Mouse (Mus musculus) gastrocnemius, postnatal 10 days (tissue): ENCODE measurements around the gene Pdcd2l. TPM values are rescaled to one million over a fixed set of nuclear protein-coding genes. Genes with fewer than 3 reads are reported as not detected.

ENCODE experiments used
- DNase-seq: peaks from one replicate; pipeline ENCODE4 v3.0.0; 2021; ENCODE audit warnings: mixed read lengths
- long read RNA-seq, 2 experiments: library from polyadenylated mRNA; stranded (forward); transcript quantifications; one replicate each; pipeline ENCODE4 v2.0.0; 2021
- total RNA-seq, 2 experiments: library from RNA; stranded (reverse); gene quantifications; 2 replicates each; pipeline ENCODE4 v1.2.3; 2021

The Pdcd2l gene
- 10 to 100 TPM; 19.5 to 23.2 TPM for total RNA-seq
- long read RNA-seq, experiment 1, transcript Pdcd2l-201 (7 exons, 1,295 nt), result major isoform, 28 of 33 reads
- long read RNA-seq, experiment 1, partial matches to known transcripts, result 1 of 33 reads
- long read RNA-seq, experiment 1, other reads (novel, unspliced or antisense), result 3 of 33 reads
- long read RNA-seq, experiment 2, transcript Pdcd2l-201 (7 exons, 1,295 nt), result major isoform, 21 of 29 reads
- long read RNA-seq, experiment 2, partial matches to known transcripts, result 4 of 29 reads
- long read RNA-seq, experiment 2, other reads (novel, unspliced or antisense), result 3 of 29 reads

DNA sequence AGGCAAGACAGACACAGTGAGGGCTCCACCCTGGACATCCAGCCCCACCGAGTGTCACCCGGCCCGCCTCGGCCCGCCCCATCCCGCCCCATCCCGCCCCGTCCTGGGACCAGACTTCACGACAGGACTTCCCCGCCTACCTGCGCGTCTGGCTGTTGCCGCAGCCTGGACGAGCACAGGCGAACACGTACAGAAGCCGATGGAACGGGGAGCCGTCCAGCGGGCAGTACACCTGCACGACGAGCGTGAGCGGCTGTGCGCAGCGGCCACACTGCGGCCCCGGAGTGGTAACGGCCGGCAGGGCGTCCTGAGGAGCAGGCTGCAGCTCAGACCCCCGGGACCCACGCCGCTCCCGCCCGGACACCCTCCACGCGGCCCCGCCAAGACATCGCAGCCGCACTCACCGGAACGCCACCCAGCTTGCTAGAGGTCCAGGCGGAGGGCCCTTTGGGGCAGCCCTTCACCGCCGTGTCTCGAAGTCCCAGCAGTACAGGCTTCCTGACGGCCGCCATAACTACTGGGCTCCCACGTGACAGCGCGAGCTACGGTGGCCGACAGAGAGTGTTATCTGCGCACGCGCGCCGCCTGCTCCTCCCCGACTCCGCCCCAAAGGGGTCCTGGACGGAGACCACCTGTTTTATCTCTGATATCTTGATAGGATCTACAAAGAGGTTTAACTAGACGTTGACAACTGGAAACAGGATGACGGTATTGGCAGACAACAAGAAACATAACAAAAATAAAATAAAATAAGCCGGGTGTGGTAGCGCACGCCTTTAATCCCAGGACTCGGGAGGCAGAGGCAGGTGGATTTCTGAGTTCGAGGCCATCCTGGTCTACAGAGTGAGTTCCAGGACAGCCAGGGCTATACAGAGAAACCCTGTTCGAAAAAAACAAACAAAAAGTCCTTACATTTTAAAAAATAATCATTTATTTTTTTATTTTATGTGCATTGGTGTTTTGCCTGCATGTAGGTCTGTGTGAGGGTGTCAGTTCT is at the start of gene Pdcd2l:
Pdcd2l (minus strand) TSS at position 530 of the 997 bp plus-strand sequence.
- peak; percentile 95 for DNase-seq

DNA sequence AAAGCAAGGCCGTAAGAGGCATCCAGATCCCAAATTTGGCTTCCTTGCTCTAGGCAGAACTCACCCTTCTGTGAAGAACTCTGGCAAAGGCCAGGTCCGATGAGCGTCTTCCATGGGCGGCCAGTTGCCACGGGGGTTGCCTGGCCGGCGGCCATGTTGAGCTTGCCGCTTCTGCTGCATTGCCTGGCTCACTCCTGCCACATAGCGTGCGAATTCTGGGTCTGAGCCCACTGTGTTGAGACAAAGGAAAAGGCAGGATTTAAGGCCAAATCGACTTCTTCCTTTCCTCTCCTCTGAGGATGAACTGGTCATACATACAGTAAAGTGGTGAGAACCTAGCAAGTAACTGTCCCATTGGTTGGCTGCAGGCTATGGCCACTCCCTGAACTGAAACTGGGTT is 45.7 kb upstream of the Pdcd2l start:
- no peak for DNase-seq

GRCm38 (mm10) chr7:34238086-34238485 is 41.6 kb upstream of the Pdcd2l start:
- DNase-seq, result no peak

GRCm38 (mm10) chr7:34235602-34236001 is 39.1 kb upstream of the Pdcd2l start:
- DNase-seq, result no peak

- DNase-seq, result no peak
These were observed 38.4 kb upstream of the Pdcd2l start for GRCm38 (mm10) chr7:34234610-34235561.

DNA sequence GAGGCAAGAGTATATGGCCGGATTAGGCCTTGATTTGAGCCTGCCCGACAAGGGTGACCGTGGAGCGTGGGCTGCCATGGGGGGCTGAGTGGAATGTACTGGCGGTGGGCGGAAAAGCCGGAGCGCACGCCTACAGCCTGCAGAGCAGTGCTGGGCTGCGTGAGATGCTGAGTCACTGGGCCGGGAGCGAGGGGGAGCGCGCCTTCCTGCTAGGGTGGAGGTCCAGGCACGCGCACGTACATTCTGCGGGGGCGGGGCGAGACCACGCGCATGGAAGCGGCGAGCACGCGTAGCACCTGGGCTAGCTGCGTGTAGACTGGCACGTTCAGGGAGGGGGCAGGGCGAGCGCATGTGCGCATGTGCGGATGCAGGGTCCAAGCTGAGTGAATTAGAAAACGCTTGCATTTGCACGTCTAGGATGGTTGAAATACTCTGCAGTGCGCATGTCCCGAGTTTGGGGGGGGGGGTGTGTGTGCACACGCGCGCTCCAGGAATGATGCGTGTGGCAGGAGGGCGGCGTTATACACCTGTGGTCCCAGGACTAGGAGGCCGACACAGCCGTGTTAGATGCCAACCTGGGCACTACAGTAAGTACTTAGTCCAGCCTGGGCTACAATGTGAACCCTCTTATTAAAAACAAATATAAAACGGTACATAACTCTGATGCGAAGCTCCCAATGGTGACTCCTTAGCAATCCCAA is 37.6 kb upstream of the Pdcd2l start:
- peak; percentile 96 for DNase-seq

- no peak for DNase-seq
These were observed 36.6 kb upstream of the Pdcd2l start for GRCm38 (mm10) chr7:34232785-34233725.

DNA sequence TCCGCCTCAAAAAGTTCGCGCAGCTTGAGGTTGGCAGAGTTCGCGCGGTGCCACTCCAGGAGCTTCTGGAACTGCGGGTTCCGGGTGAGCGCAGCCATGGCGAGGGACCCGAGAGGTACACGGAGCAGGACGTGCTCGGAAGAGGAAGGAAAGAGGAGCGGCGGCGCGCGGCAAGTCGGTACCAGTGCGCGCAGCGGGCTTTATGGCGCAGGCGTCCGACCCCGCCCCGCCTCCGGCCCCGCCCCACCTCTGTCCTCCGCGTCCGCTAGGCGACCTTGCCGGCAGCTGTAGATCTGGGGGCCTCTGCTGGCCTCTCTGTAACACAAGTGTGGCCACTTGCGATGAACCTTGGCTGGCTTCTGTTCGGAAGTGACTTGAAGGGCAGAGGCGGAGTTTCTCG is 33.7 kb upstream of the Pdcd2l start, which contains the start of gene Gpi1:
Gpi1 (minus strand) TSS at position 221 of the 400 bp plus-strand sequence.
- peak; percentile 82 for DNase-seq

GRCm38 (mm10) chr7:34229691-34230111 is 33.2 kb upstream of the Pdcd2l start:
- peak; percentile 51 for DNase-seq

DNA sequence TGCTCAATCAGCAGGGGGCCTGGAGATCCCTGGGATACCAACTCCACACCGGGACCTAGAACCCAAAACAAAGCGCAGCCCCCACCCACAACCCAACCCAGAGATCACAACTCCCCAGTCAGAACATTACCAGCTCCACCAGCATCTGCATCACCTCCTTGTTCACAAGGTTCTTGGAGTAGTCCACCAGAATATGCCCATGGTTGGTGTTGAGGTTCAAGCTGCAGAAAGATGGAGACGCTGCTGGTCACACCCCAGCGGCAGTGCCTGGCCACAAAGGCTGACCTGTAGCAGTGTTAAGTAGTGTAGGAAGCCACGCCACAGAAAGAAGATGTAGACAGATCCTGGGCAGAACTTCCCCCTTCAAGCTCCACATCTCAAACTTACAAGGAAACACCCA is 32.7 kb upstream of the Pdcd2l start:
- no peak for DNase-seq

GRCm38 (mm10) chr7:34228641-34229040 is 32.2 kb upstream of the Pdcd2l start:
- DNase-seq, result no peak

GRCm38 (mm10) chr7:34226846-34227245 is 30.4 kb upstream of the Pdcd2l start:
- no peak for DNase-seq

DNA sequence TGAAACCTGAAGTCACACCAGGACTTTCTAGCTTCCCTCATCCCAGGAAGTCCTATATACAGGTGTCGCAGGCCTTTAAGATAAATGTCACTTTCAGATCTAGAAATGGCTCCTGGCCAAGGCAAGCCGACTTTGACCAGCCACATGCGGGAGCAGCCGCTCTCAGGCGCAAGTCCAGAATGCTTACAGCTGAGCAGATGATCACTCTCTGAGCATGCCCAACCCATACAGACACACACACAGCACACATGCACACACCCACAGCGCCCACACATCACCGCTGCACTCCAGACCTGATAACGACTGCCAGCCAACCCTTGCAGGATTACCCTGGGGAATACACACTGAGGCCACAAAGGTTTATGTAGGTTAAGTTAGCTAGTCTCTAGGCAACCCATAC is 29.6 kb upstream of the Pdcd2l start:
- DNase-seq, result no peak

DNA sequence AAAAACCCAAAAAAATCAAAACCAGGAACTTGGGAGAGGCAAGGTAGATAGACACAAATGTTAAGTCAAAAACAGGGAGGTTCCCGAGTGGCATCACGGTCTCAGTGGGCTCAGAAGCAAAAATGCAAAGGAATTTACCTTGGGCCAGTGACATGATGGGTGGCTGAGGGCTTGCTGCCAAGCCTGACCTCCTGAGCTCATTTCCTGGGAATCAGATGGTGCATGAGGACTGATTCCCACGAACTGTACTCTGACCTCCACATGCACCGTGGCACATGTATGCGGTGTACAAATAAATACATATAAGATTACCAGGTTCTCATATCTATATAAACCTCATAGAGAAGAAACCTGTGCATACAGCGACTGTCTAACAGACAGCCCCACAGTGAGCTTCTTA is 27.8 kb upstream of the Pdcd2l start:
- no peak for DNase-seq

DNA sequence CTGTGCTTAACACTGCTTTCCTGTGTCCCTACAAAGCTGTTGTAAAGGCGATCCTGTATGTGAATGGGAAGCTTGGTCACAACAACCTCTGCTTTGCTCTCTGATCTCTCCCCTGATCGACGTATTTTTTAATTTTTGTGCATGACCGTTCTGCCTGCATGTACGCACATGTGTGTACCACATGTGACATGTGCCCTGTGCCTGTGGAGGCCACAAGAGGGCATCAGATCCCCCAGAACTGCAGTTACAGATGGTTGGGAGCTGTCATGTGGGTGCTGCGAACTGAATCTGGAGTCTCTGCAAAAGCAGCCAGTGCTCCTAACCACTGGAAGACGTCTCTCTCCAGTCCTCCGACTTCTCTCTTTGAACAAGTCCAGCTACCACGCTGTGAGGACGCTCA is 25.9 kb upstream of the Pdcd2l start:
- no peak for DNase-seq

- DNase-seq, result no peak
These were observed 25.3 kb upstream of the Pdcd2l start for GRCm38 (mm10) chr7:34221594-34222250.

GRCm38 (mm10) chr7:34218496-34218895 is 22.0 kb upstream of the Pdcd2l start:
- DNase-seq, result no peak

DNA sequence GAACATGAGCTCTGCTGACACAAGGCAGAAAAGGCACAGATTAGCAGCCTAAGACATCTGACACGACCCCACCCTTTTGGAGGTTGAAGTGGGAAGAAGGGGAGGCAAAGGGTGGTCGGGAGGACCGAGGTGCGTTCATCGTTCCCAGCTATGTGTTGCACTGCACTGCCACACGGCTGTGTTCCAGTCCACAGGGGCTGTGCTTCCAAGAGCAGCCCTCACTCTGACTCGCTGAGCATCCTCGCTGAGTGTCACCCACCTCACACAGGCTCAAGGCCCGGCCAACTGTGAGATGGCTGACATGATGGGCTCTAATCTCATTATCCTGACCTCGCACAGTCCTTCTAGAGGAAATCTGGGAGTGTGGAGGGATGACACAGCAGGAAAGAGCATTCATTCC is 20.0 kb upstream of the Pdcd2l start:
- no peak for DNase-seq

DNA sequence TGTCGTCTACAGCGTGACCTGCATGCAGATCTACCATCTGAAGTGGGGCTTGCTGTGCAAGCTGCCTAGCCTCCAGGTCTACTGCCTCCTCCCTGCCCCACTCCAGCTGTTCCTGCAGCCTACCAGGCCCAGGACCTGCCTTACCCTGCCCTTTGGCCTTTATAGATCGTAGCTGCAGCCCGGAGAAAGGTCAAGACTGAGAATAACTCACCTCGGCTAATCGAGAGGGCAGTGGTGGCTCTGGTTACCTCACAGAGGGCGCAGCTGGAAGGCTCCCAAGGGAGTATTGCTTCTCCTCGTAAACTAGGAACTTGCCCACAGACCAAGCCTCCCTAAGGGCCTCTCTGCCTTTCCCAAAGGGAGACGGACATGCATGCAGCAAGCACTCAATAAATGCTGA is 19.0 kb upstream of the Pdcd2l start:
- peak; percentile 60 for DNase-seq

DNA sequence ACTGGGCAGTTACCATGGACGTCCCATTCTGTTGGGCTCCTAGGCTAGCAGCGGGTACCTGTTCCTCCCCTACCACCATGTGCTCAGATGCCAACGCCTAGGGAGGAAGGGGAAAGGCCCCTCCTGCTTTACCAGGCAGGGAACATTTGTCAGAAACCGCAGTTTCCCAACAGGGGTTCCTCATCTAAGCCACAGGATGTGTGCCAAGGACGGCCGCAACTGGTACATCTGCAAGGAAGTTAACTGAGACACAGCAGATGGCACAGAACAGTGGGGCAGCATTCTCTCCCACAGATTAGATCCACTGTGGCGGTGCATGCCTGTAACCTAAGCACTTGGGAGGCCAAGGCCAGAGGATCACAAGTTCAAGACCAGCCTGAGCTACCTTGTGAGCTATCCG is 18.2 kb upstream of the Pdcd2l start:
- no peak for DNase-seq
